Mouse (Mus musculus) olfactory bulb, adult 2 months (tissue): Measurements from ENCODE around the gene Mlph. TPM values are rescaled to one million over a fixed set of nuclear protein-coding genes. Genes with fewer than 3 reads are reported as not detected.

Source experiments
- H3K27ac ChIP-seq: fragments of 200-500 bp; 2 replicates; pipeline ENCODE4 v1.5.1; 2012; ENCODE audit warnings: low read depth, low read length; ENCODE audit not compliant: insufficient read depth
- H3K4me1 ChIP-seq: fragments of 200-500 bp; 2 replicates; pipeline ENCODE4 v1.6.1; 2012; ENCODE audit warnings: low read length; ENCODE audit not compliant: control insufficient read depth, insufficient read depth
- H3K4me3 ChIP-seq: fragments of 200-500 bp; 2 replicates; pipeline ENCODE4 v1.5.1; 2012; ENCODE audit warnings: mild to moderate bottlenecking, low read depth, low read length, moderate library complexity; ENCODE audit not compliant: insufficient read depth
- CTCF ChIP-seq: fragments of 200-500 bp; IDR thresholded peaks from 2 replicates; pipeline ENCODE4 v1.5.1; 2012; ENCODE audit warnings: low read depth, mild to moderate bottlenecking, low read length, moderate library complexity; ENCODE audit not compliant: insufficient read depth
- POLR2A ChIP-seq: fragments of 200-500 bp; IDR thresholded peaks from 2 replicates; pipeline ENCODE4 v1.6.1; 2012; ENCODE audit warnings: mild to moderate bottlenecking, low read depth, low read length, moderate library complexity; ENCODE audit not compliant: insufficient read depth
- WGBS: fragments of 180-500 bp; shearing (Covaris S2); methylation state at CpG from one replicate; pipeline ENCODE4 v1.1.7; 2018; 5-methylcytosine and 5-hydroxymethylcytosine counted together
- polyA plus RNA-seq: library from polyadenylated mRNA; stranded (reverse); fragments of >200 nt; gene quantifications from 2 replicates; pipeline ENCODE4 v1.2.4, GENCODE M21; 2012; ENCODE audit warnings: low replicate concordance; ENCODE audit not compliant: missing spikeins, insufficient read depth, insufficient read length

The Mlph gene
- polyA plus RNA-seq, 1 experiment: not detected

GRCm38 (mm10) chr1:90927929-90928574 is 13.2 kb downstream of the Mlph start:
- H3K27ac ChIP-seq: no peak overlapping the region
- H3K4me3 ChIP-seq: no peak overlapping the region
- H3K4me1 ChIP-seq: peaks cover 6% of the 10 kb centered on the region
- WGBS: 5% methylated on average over 23 of the region's 23 CpGs
- TF ChIP-seq POLR2A (no peak), CTCF (peak; percentile 9; the same call in 1 of the 2 replicates)

DNA sequence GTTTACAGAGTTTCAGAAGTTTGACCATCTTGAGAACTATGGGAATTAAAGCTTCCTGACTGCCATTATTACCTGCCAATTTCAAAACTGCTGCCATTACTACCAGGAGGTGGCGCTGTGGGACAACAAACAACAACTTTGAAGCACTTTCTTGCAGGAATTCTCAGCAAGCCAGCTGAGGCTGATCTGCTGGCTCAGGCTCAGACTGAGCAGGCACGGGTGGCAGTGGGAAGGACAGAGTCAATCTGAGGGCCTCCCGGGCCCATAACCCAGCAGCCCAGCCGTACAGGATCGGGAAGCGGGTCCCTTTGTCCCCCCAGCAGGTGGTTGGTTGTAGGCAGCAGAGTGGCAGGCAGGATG is 13.7 kb downstream of the Mlph start:
- peaks cover 6% of the 10 kb centered on the region for H3K4me1 ChIP-seq
- no peak for TF ChIP-seq POLR2A
- TF ChIP-seq CTCF: peak; percentile 40
- no peak overlapping the region for H3K27ac ChIP-seq
- 2% methylated on average over 6 of the region's 6 CpGs for WGBS
- no peak overlapping the region for H3K4me3 ChIP-seq

DNA sequence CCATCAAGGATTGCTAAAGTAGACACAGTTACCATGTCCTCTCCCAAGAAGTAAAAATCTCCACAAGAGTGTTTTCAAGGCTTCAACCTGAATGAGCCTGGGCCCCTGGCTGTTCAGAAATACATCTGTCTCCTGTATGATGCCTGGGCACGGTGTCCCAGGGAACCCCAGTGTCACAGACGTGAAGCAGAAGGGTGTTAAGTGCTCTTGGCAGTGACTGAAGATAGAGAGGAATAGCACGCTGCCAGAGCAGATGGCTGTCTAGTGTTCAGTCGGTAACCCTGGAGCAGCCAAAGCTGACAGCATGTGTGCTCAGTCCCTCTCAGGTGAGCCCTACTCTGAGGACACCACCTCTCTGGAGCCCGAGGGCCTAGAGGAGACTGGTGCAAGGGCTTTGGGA is 18.1 kb downstream of the Mlph start:
- Histone ChIP-seq H3K4me1 (peaks cover 4% of the 10 kb centered on the region), H3K4me3 (no peak overlapping the region), H3K27ac (no peak overlapping the region)
- TF ChIP-seq POLR2A (no peak), CTCF (no peak)
- 81% methylated on average over 5 of the region's 5 CpGs for WGBS

- Histone ChIP-seq H3K27ac (no peak overlapping the region), H3K4me1 (no peaks in the 10 kb centered on the region), H3K4me3 (no peak overlapping the region)
- TF ChIP-seq CTCF: no peak
- TF ChIP-seq POLR2A: no peak
- 65% methylated on average over 9 of the region's 9 CpGs for WGBS
These were observed 22.1 kb downstream of the Mlph start for GRCm38 (mm10) chr1:90936990-90937389.

DNA sequence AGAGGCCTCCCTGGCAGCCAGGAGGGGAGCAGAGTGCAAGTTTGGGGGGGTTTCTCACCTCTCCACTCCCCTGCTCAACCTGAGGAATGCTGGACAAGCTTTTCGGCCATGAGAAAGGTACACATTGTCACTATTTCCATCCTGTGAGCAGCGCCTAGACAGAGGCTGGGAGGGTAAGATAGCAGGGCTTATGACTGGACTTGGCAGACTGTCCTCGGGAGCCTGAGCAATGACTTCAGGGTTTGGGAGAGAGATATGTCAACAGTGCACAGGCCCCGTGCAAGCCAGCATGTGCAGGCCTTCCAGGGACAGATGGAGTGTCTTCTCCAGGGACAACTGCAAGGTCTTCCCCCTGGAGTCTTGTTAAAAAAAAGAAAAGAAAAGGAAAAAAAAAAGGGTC is 25.1 kb downstream of the Mlph start:
- TF ChIP-seq CTCF (no peak), POLR2A (no peak)
- 91% methylated on average over 4 of the region's 4 CpGs for WGBS
- H3K27ac ChIP-seq: no peak overlapping the region
- H3K4me1 ChIP-seq: no peaks in the 10 kb centered on the region
- no peak overlapping the region for H3K4me3 ChIP-seq

- H3K4me1 ChIP-seq: no peaks in the 10 kb centered on the region
- no peak overlapping the region for H3K4me3 ChIP-seq
- H3K27ac ChIP-seq: no peak overlapping the region
- TF ChIP-seq POLR2A: no peak
- no peak for TF ChIP-seq CTCF
- WGBS: 68% methylated on average over 10 of the region's 10 CpGs
These were observed 30.3 kb downstream of the Mlph start for GRCm38 (mm10) chr1:90945171-90945570.

GRCm38 (mm10) chr1:90947252-90947651 is 32.4 kb downstream of the Mlph start:
- H3K27ac ChIP-seq: no peak overlapping the region
- 82% methylated on average over 2 of the region's 2 CpGs for WGBS
- no peak for TF ChIP-seq POLR2A
- no peak for TF ChIP-seq CTCF
- H3K4me3 ChIP-seq: no peak overlapping the region
- H3K4me1 ChIP-seq: no peaks in the 10 kb centered on the region

DNA sequence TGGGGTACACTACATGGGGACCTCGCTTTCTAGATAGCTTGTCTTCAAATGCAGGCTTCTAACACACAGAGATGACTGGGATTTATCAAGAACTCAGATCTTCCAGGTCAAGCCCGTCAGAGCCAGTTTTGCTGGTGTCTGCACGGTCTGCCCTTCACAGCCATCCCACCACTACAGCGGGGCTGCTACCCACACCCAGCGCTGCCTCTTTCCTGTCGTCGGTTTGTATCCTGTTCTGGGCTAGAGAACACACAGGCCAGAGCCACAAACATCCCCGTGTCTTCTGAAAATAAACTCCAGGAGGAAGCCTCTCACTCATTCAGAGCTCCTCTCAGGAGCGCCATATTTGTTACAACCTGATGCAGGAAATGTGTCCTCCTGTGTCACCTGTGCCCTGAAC is 34.4 kb downstream of the Mlph start:
- 78% methylated on average over 9 of the region's 9 CpGs for WGBS
- Histone ChIP-seq H3K4me3 (no peak overlapping the region), H3K4me1 (no peaks in the 10 kb centered on the region), H3K27ac (no peak overlapping the region)
- TF ChIP-seq CTCF: no peak
- TF ChIP-seq POLR2A: no peak

- no peak for TF ChIP-seq POLR2A
- no peak for TF ChIP-seq CTCF
- no peak overlapping the region for H3K4me3 ChIP-seq
- no peak overlapping the region for H3K27ac ChIP-seq
- 88% methylated on average over 7 of the region's 7 CpGs for WGBS
- no peaks in the 10 kb centered on the region for H3K4me1 ChIP-seq
These were observed 36.8 kb downstream of the Mlph start for GRCm38 (mm10) chr1:90951670-90952069.

DNA sequence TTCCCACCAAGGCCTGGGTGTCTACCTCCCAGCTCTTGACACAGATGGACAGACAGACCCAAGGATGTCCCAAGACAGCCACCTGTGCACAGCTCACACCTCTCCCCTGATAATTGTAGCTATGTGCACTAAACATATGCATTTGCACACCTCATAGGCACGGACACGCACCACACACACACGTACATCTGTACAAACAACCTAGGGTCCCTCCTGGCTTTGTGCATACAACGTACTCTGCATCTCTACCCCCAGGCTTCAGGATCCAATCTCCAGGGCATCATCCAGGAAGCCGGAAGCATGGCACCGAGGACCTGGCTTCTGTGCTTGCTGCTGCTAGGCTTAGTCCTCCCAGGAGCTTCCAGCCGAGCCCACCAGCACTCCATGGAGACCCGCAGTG is 37.9 kb downstream of the Mlph start, which contains the start of gene Prlh:
Gene Prlh, plus strand, starts transcription at position 301 of the 400 bp plus-strand sequence.
- TF ChIP-seq CTCF (no peak), POLR2A (no peak)
- H3K4me1 ChIP-seq: no peaks in the 10 kb centered on the region
- no peak within 1 kb of the TSS for H3K4me3 ChIP-seq
- H3K27ac ChIP-seq: no peak within 1 kb of the TSS
- 91% methylated on average over 8 of the region's 8 CpGs for WGBS
